Mouse (Mus musculus) right cerebral cortex, postnatal 25 days (tissue): ENCODE data around the gene H6pd.
"Not testable (repeated sequence)": the region's sequence is repeated elsewhere in the genome, so short reads cannot be mapped to it uniquely, and the experiment has no call there.

Experiments used
- DNase-seq: peaks from one replicate; pipeline ENCODE4 v3.0.0; 2022

The H6pd gene

DNA sequence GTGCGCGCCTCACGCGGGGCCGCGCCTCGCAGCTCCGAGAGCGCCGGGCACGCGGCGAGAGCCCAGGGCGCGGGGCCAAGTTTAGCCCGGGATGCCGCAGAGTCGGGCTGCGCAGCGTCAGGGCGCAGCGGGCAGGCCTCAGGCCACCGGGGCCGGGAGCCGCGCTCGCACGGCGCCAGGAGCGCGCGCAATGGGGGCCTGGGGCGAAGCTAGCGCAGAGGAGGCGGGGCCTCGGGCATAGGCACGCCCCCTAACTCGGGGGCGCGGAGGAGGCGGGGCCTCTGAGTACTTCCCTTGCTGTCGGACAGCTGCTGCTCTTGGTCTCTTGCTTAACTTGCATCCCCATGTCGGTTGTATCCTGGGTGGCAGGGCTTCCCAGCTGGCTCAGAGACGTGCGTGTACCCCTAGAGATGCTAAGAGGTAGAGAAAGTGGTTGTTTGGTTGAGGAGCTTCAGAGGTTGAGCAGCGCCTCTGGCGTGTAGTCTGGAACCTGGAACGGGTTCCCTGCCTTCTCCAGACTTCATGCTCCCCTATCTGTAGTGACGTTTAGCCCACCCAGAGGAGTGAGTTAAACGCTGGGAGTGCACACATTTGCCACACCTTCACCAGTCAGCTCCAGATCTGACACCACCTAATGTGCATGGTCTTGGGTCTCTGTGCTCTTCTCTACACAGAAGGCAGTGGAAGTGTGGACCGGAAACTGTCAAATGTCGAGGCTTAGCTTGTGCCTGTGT, at the start of gene H6pd:
TSS of gene H6pd (minus strand) at position 171 of the 734 bp plus-strand sequence.
- peak; percentile 86 for DNase-seq

DNA sequence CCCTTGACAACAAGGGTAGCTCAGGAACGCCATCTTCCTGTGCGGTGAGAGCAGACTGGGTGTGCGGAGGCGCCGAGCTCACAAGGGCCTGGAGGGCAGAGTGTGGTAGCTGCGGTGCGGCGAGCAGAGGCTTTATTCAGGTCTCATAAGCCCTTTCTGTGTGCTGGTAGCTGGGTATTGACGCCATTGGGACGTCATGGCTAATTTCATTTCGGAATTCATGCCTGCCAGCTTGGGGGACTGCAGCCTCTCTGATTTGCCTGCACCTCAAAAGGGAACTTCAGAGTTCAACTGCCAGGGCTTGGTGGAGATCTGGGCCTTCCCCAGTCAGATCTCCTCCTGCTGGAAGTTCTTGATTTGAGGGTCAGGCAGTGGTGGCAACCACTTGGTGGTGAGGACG, 48.9 kb upstream of the H6pd start:
- no peak for DNase-seq

DNA sequence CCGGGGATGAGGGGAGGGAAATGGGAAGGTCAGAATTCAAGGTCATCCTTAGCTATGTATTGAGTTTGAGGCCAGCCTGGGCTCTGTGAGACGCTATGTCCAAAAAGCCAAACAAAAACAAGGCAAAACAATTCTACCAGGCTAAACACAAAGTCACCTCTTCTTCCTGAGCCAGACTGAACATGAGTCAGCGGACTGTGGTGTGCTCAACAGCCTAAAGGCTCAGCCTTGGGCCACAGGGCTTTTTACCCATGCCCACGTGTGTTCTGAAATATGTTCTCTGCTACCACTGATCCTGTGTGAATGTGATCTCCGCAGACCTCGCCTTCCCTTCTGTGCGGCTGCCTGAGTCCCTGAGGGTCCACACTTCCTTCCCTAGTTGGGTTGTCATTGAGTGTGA, 47.3 kb upstream of the H6pd start:
- no peak for DNase-seq

DNA sequence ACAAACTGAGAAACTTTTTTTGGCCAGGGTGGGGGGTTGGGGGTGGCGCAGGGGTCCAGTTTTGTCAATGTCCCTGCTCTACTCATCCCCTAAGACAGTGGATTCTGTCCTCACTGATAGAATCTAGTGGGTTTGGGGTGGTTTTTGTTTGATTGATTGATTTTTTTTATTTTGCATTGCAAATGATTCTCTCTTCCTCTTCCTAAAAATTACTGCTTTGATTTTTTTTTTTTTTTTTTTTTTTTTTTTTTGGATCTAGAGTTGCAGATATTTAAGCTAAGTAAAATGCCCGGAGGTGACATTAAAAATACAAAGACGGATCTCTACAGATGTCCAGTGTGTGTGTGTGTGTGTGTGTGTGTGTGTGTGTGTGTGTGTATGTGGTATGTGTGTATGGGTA, 43.6 kb upstream of the H6pd start:
- DNase-seq: no peak

GRCm38 (mm10) chr4:150051514-150051913, 42.7 kb upstream of the H6pd start:
- no peak for DNase-seq

- no peak for DNase-seq
These were observed 40.9 kb upstream of the H6pd start for GRCm38 (mm10) chr4:150049564-150050226.

DNA sequence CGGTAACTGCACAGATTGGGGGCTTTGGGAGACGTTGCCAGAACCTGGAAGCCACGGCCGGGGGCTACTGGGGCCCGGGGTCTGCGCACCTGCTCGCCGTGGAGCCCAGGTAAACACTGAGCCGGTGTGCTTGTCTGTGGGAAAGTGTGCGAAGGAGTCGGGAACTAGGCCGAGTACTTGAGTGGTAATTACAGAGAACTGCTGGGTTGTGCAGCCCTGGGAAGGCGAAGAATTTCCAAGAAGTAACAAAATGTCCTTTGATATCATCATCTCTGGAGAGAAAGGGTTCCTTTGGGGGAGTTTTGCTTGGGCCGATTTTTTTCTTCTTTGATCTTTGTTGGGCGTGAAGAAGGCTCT, 40.3 kb upstream of the H6pd start:
- no peak for DNase-seq

GRCm38 (mm10) chr4:150048478-150049156, 39.8 kb upstream of the H6pd start:
- no peak for DNase-seq

- DNase-seq: no peak
These were observed 39.2 kb upstream of the H6pd start for GRCm38 (mm10) chr4:150048038-150048437.

- no peak for DNase-seq
These were observed 34.8 kb upstream of the H6pd start for GRCm38 (mm10) chr4:150043591-150043990.

- no peak for DNase-seq
These were observed 32.7 kb upstream of the H6pd start for GRCm38 (mm10) chr4:150041346-150042110.

- DNase-seq: not testable (repeated sequence)
These were observed 32.0 kb upstream of the H6pd start for GRCm38 (mm10) chr4:150040856-150041255.

- no peak for DNase-seq
These were observed 31.3 kb upstream of the H6pd start for GRCm38 (mm10) chr4:150040003-150040581.

GRCm38 (mm10) chr4:150038533-150038932, 29.7 kb upstream of the H6pd start:
- no peak for DNase-seq

DNA sequence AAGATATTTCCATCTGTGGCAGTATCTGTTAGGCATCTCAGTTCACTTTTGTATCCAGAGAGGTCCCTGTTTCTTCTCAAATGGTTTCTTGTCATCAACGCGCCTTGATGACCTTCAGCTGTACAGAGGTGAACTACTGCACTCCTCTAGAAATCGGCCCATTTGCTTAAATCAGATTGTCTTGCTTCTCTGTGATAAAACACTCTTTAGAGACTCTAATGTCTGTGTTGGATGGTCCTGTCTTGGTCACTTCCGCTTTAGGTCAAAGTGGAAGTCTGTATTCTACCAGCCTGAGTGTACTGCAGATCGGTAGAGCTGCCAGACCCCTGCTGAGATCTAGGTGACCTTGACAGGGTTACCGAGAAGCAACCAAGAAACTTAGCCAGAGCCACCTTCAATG, 27.3 kb upstream of the H6pd start:
- no peak for DNase-seq

DNA sequence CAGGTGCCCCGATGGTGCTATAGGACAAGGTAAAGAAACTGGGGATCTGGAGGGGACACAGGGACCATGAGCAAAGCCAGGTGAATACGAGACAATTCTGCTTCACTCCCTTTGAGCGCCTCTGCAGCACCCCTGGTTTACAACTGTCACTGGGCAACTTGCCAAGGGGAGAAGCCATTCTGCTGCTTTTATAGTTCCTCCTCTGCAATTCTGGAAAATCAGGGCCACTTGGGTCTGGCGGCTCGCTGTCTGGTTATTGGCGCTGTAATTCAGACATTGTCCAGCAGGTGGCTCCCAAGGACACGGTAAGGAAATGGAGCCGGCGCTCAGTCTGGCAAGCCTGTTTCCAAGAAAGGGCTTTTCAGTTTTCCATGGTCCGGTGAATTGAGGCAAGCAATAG, 26.5 kb upstream of the H6pd start:
- peak; percentile 81 for DNase-seq

GRCm38 (mm10) chr4:150033261-150033671, 24.4 kb upstream of the H6pd start:
- DNase-seq: peak; percentile 32

GRCm38 (mm10) chr4:150031234-150031890, 22.5 kb upstream of the H6pd start:
- DNase-seq: no peak

- peak; percentile 48 for DNase-seq
These were observed 21.8 kb upstream of the H6pd start for GRCm38 (mm10) chr4:150030449-150031233.

GRCm38 (mm10) chr4:150029885-150030284, 21.1 kb upstream of the H6pd start:
- peak; percentile 40 for DNase-seq

GRCm38 (mm10) chr4:150023518-150023917, 14.7 kb upstream of the H6pd start:
- no peak for DNase-seq
